Mouse (Mus musculus) urinary bladder, postnatal 36 days (tissue): ENCODE measurements around the gene Wwox.

ENCODE experiments used
- DNase-seq, 2 experiments: peaks; one replicate each; pipeline ENCODE4 v3.0.0; 2022; ENCODE audit warnings: low spot score in 2 of 2, mixed read lengths in 1 of 2

The Wwox gene

DNA sequence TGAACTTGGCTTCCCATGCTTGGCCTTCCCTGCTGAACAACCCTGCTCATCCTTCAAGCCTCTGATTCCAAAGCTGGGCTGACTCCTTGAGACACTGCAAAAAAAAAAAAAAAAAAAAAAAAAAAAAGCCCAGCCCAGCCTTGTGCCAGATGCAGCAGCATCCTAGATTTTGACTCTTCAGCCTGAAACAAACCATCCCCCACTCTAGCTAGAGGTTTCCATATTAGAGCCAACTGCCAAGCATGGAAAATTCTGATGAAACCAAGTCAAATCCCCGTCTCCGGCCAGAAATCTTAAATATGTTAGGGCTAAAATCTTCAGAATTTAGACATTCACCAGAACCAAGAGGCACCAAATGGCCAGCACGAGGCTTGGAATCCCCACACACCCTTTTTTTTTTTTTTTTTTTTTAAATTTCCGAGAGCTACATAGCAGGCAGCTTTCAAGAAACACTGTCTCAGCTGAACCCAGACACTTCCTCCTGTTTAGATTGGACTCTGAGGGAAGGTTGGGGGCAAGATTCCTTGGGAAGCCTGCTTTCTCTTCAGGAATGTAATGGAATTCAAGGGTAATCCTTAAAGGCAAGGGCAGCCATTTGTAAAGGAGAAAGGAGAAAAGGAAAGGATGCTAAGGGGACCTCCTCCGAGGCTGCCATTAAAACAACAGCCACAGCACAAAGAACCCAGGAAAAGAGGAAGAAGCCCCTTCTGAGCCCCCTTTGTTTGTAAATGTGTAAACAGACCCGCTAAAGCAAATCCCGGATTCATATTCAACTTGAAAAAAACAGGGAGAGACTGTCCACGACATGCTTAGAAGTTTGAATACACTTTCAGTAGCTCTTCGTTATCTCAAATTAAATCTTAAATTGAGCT lies 570.7 kb downstream of the Wwox start:
- no peak for DNase-seq

DNA sequence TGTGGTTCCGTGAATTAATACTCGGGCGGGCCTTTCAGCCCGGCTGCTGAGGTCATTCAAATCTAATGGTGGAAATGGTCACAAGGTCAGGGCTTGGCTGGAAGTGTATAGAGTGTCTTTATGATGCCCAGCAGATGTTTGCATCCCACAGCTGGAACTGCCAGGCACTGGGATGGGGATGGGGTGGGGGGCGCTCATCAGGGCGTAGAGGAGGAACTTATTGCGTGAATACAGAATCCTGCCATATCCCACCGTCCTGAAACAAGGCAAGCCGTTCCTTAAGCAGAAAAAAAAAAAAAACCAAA lies 571.3 kb downstream of the Wwox start:
- no peak for DNase-seq

DNA sequence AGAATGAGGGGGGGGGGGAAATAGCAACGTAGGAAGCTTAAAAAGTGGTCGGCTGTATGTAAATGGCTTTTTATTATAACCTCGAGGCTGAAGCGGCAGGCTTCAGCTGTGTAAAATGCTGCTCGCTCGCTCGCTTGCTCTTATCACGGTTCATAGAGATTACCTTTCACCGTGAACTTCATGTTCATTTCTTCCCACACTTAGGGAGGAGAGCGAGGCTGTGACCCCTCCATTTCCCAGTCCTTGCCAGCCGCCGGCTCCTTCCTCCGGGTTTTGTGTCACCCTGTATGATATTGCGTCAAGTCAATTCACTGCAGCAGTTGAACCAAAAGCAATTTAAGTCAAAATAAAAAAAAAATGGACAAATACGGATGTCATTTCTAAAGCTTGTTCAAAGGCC lies 580.2 kb downstream of the Wwox start:
- no peak for DNase-seq

DNA sequence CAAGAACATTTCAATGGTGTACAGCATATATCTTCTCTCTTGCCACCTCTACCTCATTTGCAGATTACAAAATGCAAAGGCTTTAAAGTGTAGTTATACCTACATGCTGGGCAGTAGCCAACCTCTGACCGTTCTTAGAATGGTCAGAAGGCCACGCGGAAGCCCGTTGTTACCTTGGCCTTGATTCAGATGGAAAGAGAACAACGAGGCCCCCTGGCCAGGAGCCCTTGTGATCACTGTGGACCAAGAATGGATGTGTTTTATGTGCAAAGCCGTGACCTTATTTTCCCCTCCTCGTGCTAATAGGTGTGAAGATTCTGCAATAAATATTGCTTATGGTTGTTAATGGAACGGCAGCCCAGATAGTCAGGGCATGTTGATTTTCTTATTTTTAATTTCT lies 582.3 kb downstream of the Wwox start:
- no peak for DNase-seq

DNA sequence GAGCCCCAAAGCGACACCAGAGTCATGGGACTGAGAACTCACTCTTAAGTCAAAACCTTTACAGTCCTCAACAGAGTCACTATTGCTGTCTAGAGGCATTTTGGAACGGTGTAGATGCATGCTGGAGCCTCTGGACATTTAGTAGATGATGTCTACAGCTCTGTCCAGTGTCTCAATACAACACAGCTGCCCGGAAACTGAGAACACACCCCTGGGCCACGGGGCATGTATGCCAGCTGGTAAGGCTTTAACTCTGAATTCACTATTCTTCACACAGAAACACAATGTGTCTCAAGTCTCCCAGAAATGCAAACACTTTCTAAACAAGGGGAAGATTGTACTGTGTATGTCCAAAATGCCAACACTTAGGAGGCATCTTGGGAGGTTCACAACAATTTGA lies 584.6 kb downstream of the Wwox start:
- no peak for DNase-seq

DNA sequence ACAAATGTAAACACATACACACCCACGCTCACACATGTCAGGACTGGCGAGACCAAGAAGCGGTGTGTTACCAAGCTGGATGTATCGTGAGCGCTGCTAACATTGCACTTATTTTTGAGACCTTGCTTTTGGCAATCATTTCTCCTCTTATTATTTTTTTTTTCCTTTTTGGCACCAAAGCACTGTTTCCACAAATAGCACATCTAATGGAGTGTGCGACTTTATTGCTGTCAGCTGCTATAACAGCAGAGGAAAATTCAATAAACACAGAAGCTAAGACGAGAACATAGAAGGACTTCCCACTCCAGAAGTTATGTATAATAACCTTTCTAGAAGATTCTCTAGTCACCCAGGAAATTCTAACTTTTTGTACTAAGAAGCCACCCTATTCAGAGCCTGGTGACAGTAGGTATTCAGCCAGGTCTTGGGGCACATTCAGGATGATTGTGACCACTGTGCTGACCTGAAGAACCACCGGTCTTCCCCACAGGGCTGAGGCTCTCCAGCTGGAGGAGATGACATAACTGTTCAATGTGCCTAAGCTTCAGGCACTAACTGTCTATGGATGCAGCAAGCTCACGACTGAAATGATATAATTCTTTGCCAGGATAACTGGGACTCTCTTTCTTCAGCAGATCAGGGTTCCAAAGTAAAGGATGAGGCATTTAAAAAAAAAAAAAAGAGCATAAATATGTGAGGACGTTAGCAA lies 586.1 kb downstream of the Wwox start:
- no peak for DNase-seq

DNA sequence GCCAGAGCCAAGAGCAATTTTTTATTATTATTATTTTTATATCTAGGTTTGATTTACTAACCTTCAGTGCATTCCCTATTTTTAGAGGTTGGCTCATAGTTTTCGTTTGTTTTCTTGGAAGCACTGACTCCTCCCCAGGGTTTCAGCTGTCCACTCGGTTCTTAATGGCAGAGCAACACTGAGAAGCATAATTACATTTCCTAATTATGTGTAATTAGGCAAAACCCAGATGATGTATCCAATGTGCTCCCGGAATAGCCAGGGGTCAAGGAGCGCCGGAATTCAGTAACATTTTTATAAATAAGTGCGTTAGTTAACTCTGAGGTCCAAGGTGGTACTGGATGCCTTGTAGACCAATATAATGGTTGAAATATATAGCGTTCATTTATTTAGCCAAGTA lies 586.7 kb downstream of the Wwox start:
- no peak for DNase-seq

DNA sequence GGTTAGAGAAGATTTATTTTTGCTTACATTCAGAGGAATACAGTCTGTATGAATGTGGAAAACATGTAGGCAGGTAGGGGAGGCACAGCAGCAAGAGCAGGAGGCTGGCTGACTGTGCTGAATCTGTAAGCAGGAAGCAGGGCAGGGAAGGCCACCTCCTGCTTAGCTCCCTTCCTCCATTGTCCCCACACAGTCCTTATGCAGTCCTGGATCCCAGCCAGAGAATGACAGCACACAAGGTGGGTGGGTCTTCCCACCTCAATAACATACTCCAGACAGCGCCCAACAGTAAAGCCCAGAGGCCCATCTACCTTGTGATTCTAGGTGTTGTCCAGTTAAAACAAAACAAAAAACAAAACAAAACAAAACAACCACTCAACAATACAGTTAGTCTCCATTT lies 593.7 kb downstream of the Wwox start:
- DNase-seq = no peak

DNA sequence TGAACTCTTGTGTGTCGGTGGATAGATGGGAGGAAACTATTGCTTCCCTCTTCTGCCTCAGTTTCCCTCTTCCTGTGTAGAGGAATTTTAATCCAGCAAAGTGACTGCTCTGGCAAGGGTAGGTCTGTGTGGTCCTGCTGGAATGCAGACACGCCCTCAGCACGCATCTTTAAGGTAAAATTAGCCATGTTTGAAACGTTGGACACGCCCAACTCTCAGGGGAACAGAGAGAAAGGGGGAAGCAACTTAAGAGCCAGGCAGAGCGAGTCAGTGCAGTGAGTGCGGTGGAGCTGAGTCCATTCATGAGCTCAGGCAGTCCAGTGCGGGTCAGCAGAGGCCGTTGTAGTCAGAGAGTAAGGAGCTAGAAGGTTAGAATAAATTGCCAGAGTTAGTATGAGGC lies 596.6 kb downstream of the Wwox start:
- no peak for DNase-seq

DNA sequence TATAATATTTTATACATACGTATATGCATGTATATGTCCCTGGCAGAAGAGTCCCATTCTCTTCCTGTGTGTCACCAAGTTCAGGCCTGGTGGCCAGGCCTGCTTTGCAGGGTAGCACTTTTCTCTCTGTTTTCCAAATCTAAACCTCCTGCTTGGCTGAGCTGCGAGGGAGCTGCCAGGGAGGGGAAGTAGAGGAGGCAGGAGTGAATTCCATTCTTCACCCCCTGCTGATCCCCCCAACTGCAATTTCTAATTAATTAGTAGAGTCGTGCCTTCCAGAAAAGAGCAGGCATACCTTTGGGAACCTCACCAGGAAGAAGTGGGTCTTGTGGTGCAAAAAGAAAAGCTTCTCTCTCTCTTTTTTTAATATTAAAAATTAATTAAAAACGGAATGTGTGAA lies 599.0 kb downstream of the Wwox start:
- DNase-seq = no peak

DNA sequence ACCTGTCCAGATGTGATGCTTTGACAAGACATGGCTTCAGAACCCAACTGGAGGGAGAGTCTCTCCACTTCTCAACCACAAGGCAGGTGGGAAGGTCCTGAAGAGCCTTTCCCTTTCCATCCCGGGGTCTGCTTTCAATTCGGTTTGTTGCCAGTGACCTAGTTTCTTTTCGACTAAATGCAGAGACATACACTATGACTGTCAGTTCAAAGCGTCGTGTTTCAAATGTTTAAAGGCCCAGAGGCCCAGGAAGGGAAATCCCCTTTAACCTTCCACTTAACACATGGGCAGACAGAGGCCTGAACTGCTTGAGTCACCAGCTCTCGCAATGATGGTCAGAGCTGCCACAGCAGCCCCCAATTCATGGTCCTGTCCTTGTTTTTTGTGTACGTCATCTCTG lies 606.3 kb downstream of the Wwox start:
- DNase-seq = no peak

DNA sequence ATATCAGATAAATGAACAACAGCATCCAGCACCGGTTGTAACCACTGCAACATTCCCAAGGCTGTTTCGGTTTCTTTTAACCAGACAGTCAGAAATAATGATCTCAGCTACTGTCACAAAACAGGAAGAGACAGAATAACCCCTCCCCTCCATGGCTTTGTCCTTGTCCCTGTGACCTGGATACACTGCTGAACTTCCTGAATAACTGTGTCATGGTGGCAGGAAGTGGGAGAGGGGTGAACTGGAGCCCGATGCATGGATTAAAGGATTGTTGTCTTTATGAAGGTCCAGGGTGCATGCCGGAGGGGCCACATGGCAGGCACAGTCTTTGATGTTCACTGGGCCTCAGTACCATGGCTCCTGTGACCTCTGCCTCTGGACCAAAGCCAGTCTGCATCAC lies 607.0 kb downstream of the Wwox start:
- DNase-seq = no peak

DNA sequence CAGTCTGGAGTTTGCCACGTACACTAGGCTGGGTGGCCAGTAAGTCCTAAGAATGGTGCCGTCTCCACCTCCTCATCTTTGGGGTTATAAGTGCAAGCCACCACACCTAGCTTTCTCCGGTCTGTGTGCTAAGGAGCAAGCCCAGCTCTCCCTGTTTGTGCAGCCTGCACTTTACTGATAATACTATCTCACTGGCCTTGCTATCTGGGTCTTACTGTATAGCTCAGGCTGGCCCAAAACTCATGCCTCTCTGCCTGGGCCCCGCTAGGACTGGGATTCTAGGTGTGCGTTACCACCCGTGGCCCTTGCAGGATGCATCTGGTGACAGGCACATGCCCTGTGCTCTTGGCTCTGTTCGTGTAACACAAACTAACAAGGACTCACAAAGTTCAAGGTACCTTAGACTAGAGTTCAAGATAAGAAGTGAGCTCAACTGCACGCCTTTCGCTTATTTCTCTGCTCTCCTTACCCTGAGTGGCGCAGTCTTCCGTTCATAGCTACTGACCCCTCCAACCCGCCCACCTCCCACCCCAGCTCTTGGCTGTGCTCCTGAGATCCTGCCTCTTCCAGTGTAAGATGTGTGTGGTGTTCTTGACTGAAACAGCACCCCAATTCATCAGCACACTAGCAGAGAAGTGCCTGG lies 618.9 kb downstream of the Wwox start:
- DNase-seq = no peak

DNA sequence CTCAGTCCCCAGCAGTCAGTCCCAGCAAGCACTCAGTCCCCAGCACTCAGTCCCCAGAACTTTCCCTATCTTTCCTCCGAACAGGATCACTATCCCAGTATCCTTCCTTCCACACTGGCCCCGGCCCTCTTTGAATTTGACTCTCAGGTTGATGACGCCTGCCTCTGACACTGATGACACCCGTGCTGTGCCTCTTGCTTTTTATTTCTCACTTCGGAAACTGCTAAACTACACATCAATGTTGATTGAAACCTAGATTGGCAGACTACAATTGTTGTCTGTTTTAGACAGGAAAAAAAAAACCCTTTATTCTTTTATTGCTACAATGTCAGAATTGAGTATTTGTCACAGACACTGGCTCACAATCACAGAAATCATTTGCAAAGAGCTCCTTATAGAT lies 624.2 kb downstream of the Wwox start:
- DNase-seq = no peak

DNA sequence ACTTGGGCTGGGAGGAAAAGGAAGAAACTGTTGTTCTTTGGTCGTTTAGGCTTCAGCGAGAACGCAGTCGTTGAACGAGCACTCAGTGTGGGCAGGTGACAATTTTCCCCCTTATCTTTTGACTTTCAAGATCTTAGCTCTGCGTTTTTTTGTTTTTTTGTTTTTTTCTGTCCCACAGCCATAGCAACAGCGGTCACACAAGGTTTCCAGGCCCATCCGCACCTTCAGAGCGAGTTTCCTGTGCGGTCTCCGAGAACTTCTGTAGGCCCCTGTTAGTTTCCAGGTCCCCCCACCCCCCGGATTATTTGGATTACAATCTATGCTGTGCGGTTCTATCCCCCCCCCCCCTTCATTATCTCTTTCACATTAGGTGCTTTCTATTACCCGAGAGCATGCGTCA lies 625.2 kb downstream of the Wwox start:
- DNase-seq = no peak

DNA sequence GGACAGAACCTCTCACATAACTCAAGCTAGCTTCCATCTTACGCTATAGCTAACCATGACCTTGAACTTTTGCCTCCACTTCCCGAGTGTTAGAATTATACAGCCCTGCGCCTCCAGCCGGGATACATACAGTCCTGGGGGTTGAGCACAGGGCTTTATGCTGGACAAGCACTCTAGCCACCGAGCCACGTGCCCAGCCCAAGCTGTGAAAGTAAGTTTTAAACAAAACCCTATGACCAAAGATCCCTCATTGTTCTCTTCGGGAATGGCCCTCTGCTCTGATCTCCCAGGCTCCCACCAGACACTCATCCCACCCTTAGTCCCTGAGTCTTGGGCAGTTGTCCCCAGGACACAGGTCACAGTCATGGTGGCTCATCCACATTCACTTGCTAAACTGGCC lies 625.9 kb downstream of the Wwox start:
- DNase-seq = no peak

DNA sequence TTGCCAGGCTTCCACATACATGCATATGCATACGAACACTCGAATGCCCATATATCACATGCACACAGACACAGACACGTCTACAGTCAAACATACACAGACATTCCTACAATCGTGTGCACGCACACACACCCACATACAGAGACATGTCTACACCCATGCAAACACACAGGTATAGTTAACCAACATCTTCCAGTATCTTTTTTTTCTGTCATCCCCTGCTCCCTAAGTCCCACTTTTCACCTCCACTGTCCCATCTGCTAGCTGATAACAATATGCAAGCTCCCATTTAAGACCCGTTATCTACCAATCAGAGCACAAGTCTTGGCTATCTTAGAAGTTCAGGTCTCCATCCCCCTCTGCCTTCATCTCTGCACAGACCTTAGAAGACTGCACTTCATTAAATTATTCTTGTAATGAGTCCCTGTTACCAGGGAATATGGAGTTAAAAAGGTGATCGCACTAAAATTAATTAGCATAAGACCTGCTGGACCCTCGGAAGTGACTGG lies 627.1 kb downstream of the Wwox start:
- no peak for DNase-seq

DNA sequence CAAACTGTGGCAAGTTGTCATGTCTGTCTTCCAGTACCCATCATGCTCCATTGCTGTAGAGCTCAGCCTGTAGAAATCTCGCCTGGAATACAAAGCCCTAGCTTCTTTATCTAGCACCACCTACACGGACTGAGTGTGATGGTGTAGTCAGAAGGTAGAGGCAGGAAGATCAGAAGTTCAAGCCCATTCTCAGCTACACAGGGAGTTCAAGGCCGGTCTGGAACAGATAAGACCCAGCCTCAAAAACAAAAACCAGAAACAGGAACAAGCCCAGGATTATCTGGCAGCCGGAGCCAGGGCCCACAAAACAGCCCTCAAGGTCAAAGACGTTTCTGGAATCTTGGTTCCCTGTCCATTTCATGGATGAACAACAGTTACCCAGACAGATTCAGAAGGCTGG lies 629.3 kb downstream of the Wwox start:
- DNase-seq = no peak

DNA sequence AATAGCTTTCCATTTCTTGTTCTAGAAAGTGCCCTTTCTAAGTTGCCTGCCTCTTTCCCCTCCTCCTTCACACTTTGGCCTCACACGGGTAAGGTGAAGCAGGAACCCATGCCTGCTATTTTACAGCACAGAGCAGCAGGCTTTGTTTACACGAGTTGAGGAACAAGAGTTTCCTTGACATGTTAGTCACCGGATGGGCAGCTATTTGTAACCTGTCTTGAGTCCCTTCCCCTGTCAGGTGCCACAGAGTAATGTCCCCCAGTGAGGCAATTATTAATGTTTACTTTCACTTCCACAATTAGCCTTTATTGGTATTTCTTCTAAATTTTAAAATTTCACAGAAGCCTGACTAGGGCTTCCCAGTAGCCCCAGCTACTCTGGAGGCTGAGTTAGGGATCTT lies 630.8 kb downstream of the Wwox start:
- no peak for DNase-seq

DNA sequence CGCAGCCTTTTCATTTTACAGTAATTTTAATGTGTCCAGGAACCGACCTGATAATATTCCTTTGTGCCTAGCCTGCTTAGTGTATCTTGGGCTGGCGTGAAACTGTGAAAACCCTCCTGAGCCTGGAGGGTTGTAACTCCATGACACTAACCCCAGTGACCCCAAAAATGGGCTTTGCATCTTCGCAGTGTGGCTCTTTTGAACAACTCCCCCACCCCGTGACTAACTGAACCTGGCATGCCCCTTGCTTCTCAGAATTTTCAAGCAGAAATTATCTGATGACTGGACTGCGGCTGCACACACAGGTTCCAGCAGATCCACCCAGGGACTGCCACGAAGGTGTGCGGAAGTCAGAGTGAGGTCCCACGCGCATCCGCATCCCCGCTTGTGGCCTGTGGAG lies 631.8 kb downstream of the Wwox start:
- DNase-seq = no peak

DNA sequence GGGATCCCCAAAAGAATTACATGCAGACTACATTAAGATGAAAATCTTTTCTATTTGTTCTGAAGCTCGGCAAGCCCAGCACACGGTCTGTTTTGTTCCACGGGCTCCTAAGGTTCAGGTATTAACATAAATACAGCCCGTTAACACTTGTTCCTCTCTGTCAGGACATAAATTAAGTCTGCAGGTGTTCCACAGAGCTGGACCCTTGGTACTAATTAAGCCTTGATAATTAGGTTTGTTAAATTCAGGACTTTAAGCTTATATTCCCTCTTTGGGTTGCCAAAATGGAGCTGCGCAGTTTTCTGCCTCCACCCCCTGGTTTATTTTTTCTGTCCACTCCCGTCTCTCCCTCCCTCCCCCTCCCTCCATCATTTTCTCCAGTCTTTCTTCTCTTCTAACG lies 638.8 kb downstream of the Wwox start:
- DNase-seq = no peak

DNA sequence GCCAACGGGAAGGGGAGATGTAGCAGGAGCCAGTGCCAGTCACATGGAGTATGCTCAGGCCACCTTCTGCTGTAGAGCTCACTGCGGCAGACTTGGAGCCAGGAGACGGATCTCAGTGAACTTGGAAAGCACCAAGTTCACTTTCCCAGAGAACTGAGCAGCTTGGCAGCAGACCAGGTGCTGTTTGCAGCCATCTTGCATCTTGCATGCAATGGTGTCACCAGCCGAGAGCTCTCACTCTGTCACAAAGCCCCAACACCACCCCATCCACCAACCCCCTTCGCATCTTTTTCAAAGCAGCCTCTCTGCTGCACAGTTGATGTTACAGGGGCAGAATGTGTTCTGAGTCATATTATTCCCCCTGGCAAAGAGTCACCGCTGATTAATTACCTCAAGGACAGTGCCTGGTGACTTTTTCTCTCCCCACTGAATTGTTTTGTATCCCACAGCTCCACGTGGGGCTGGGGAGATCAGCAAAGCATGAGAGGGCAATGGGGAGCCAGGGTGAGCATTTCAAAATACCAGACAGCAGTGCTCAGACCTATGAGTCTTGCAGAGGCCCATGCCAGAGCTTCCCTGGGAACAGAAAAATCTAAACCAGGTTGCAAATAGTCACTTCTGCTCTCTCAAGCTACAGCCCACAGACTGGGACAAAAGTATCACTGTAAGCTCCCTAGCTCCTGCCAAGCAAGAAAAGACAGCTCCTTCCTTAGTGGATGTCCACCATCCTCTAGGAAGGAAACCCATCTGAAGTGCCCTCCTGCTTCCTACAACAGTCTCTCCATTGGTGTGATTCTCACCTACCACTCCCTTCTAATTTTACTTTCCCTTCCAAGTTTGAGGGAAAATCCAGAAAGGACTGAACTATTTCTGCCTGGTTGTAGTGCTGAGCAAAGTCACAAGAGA lies 642.1 kb downstream of the Wwox start:
- DNase-seq = no peak
